ENCODE assay signal across 21 mouse cellular contexts in the genomic region with DNA sequence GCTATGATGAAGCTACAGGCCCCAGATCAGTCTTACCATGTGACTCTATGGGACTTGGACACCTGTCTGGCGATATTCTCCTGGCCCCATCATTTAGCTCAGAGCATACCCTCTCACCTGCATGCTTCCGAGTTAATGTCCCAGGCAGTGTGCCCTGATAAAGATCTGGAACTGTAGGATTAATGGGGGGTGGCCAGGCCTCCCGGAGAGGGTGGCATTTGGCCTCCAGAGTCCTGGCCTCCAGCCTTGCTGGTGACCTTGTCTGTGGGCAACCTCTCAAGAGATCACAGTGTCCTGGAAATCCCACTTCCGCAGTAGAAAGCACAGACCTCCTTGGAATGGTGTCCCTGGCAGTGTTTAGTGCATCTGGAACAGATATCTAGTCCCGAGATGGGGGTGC.
DNase-seq lines count a peak whose midpoint lies in the region; ATAC-seq lines count a peak whose summit lies in the region.
"Had no signal": no experiment of that assay in that cellular context is flagged by ENCODE, and none has a peak within 500 bp of the region (broad histone marks: within the 10 kb centered on the region; RNA-seq: fewer than 3 reads in every experiment).

No protein-coding gene starts in this region.

- DNase-seq in forebrain, embryonic 10.5 days (ENCODE audit: extremely low spot score, low spot score): no peak
- DNase-seq in kidney, adult 8-10 months: peak; percentile 40 to 67
- no peak for DNase-seq in kidney, adult 18-20 months
- DNase-seq in kidney, postnatal 14 days: peak; percentile 34
- DNase-seq in thymus, adult 18-20 months: no peak
- no peak for DNase-seq in liver, embryonic 11.5 days (ENCODE audit: low spot score)
- no peak for DNase-seq in layer of hippocampus, postnatal 14 days (ENCODE audit: low spot score in 2 of 2)
- DNase-seq: adrenal gland, adult 8-10 months; cerebellum, adult 18-20 months; cerebellum, adult 9-10 months; cerebellum, postnatal 14 days; gastrocnemius, postnatal 25 days; heart, adult 18-20 months; heart, postnatal 14 days; heart, postnatal 4 days had no signal

- peaks cover 100% of the 10 kb centered on the region for H3K4me1 ChIP-seq in forebrain, embryonic 10.5 days
- peaks cover 73% of the 10 kb centered on the region for H3K4me1 ChIP-seq in forebrain, embryonic 15.5 days
- peaks cover 4% of the 10 kb centered on the region; the same call in 1 of the 2 replicates for H3K4me1 ChIP-seq in liver, embryonic 11.5 days (replicated peaks; ENCODE audit: control insufficient read depth, insufficient read depth, low read length)

- 0 out of 2 replicates have a peak, but pooled peaks cover 3% of the 10 kb centered on the region for H3K36me3 ChIP-seq in forebrain, embryonic 10.5 days (replicated peaks)
- no peaks in the 10 kb centered on the region for H3K36me3 ChIP-seq in forebrain, embryonic 15.5 days
- no peaks in the 10 kb centered on the region for H3K36me3 ChIP-seq in liver, embryonic 11.5 days (ENCODE audit: control insufficient read depth, insufficient read depth, low read length)
- H3K36me3 ChIP-seq: heart, embryonic 13.5 days; hindbrain, embryonic 12.5 days; hindbrain, embryonic 15.5 days had no signal

- no peak overlapping the region for H3K4me2 ChIP-seq in forebrain, embryonic 15.5 days (replicated peaks)
- no peak overlapping the region for H3K4me2 ChIP-seq in liver, embryonic 11.5 days
- H3K4me2 ChIP-seq: heart, embryonic 13.5 days; hindbrain, embryonic 12.5 days; hindbrain, embryonic 15.5 days had no signal

- no peaks in the 10 kb centered on the region for H3K9me3 ChIP-seq in forebrain, embryonic 10.5 days
- H3K9me3 ChIP-seq in forebrain, embryonic 15.5 days: no peaks in the 10 kb centered on the region
- no peaks in the 10 kb centered on the region for H3K9me3 ChIP-seq in liver, embryonic 11.5 days (ENCODE audit: control insufficient read depth, low read length)
- H3K9me3 ChIP-seq: heart, embryonic 13.5 days; hindbrain, embryonic 12.5 days; hindbrain, embryonic 15.5 days had no signal

- H3K4me3 ChIP-seq in forebrain, embryonic 10.5 days: no peak overlapping the region
- H3K4me3 ChIP-seq in forebrain, embryonic 15.5 days: no peak overlapping the region
- H3K4me3 ChIP-seq in liver, embryonic 11.5 days (ENCODE audit: low read depth, low read length): no peak overlapping the region
- H3K4me3 ChIP-seq: heart, embryonic 13.5 days; hindbrain, embryonic 12.5 days; hindbrain, embryonic 15.5 days had no signal

- ATAC-seq in forebrain, embryonic 15.5 days (replicated peaks): no peak
- ATAC-seq in liver, embryonic 11.5 days (replicated peaks; ENCODE audit: low FRiP score): no peak
- ATAC-seq: activated CD4-positive, CD25-positive, alpha-beta regulatory T cell, adult 4 months; forebrain, embryonic 14.5 days had no signal

- WGBS in forebrain, embryonic 10.5 days: 87% methylated on average over 5 of the region's 5 CpGs
- 87% methylated on average over 5 of the region's 5 CpGs for WGBS in forebrain, embryonic 15.5 days
- WGBS in liver, embryonic 11.5 days: 72% methylated on average over 5 of the region's 5 CpGs

- peak overlapping the region; percentile 83 for H3K27ac ChIP-seq in forebrain, embryonic 10.5 days
- H3K27ac ChIP-seq in forebrain, embryonic 15.5 days (replicated peaks): no peak overlapping the region
- H3K27ac ChIP-seq in liver, embryonic 11.5 days (ENCODE audit: low read depth, low read length): no peak overlapping the region
- H3K27ac ChIP-seq: heart, embryonic 13.5 days; hindbrain, embryonic 12.5 days; hindbrain, embryonic 15.5 days had no signal

- peaks cover 95% of the 10 kb centered on the region for H3K27me3 ChIP-seq in forebrain, embryonic 10.5 days (ENCODE audit: poor library complexity, severe bottlenecking)
- H3K27me3 ChIP-seq in forebrain, embryonic 15.5 days: peaks cover 1% of the 10 kb centered on the region; the same call in 1 of the 2 replicates
- peaks cover 12% of the 10 kb centered on the region; the same call in 1 of the 2 replicates for H3K27me3 ChIP-seq in liver, embryonic 11.5 days (replicated peaks; ENCODE audit: control insufficient read depth, insufficient read depth, low read length)

- no peak overlapping the region for H3K9ac ChIP-seq in forebrain, embryonic 15.5 days (replicated peaks)
- H3K9ac ChIP-seq in liver, embryonic 11.5 days (ENCODE audit: low read depth, low read length): no peak overlapping the region
- H3K9ac ChIP-seq: heart, embryonic 13.5 days; hindbrain, embryonic 12.5 days; hindbrain, embryonic 15.5 days had no signal

Comparison
In these comparisons a context has a peak if more than half of its experiments do, and no peak if none do; other contexts are left out.
1. DNase-seq: peak in kidney, adult 8-10 months (2 of 2) and kidney, postnatal 14 days (single experiment); none in forebrain, embryonic 10.5 days (single experiment), kidney, adult 18-20 months (single experiment), thymus, adult 18-20 months (0 of 2), liver, embryonic 11.5 days (single experiment) and layer of hippocampus, postnatal 14 days (0 of 2).